Mouse (Mus musculus) lung, adult 2 months (tissue): Measurements from ENCODE around the gene Lypd3. TPM values are rescaled to one million over a fixed set of nuclear protein-coding genes. Genes with fewer than 3 reads are reported as not detected.
"Not testable (repeated sequence)": the region's sequence is repeated elsewhere in the genome, so short reads cannot be mapped to it uniquely, and the experiment has no call there.

ENCODE experiments used
- DNase-seq: peaks from one replicate; pipeline ENCODE4 v3.0.0; 2022
- H3K4me1 ChIP-seq: fragments of 200-500 bp; 2 replicates; pipeline ENCODE4 v1.6.1; 2011; ENCODE audit warnings: low read length; ENCODE audit not compliant: control insufficient read depth, insufficient read depth
- H3K4me3 ChIP-seq: fragments of 200-500 bp; replicated peaks from 2 replicates; pipeline ENCODE3; 2011; ENCODE audit warnings: low read depth, mild to moderate bottlenecking, control low read depth, low read length; ENCODE audit errors: extremely low read depth
- CTCF ChIP-seq: fragments of 200-500 bp; IDR thresholded peaks from 2 replicates; pipeline ENCODE4 v1.5.1; 2011; ENCODE audit warnings: mild to moderate bottlenecking, low read length, control low read depth; ENCODE audit not compliant: insufficient read depth
- POLR2A ChIP-seq: fragments of 200-500 bp; IDR thresholded peaks from 2 replicates; pipeline ENCODE4 v1.6.1; 2011; ENCODE audit warnings: low read depth, mild to moderate bottlenecking, control low read depth, low read length, borderline replicate concordance; ENCODE audit errors: extremely low read depth
- WGBS: fragments of 180-500 bp; shearing (Covaris S2); methylation state at CpG from one replicate; pipeline ENCODE4 v1.1.7; 2018; 5-methylcytosine and 5-hydroxymethylcytosine counted together
- polyA plus RNA-seq: library from polyadenylated mRNA; depleted of rRNA; stranded (reverse); fragments of >200 nt; gene quantifications from 2 replicates; pipeline ENCODE4 v1.2.3, GENCODE M21; 2012

The Lypd3 gene
- polyA plus RNA-seq, 1 experiment: 63.0 TPM

- peak; percentile 98 for DNase-seq
These were observed 25.4 kb upstream of the Lypd3 start for GRCm38 (mm10) chr7:24610879-24611494.

GRCm38 (mm10) chr7:24611709-24612108, 24.6 kb upstream of the Lypd3 start:
- TF ChIP-seq POLR2A (no peak), CTCF (no peak)
- 15% methylated on average over 7 of the region's 7 CpGs for WGBS
- peak overlapping the region; percentile 59 for H3K4me3 ChIP-seq

More at GRCm38 (mm10) chr7:24610879-24611494, 25.4 kb upstream of the Lypd3 start:
- TF ChIP-seq CTCF (no peak), POLR2A (peak; percentile 61; the same call in 1 of the 2 replicates)
- no peaks in the 10 kb centered on the region for H3K4me1 ChIP-seq
- peak overlapping the region; percentile 59 for H3K4me3 ChIP-seq
- under 1% methylated on average over 36 of the region's 36 CpGs for WGBS

GRCm38 (mm10) chr7:24612308-24612910, 23.9 kb upstream of the Lypd3 start:
- Histone ChIP-seq H3K4me3 (no peak overlapping the region), H3K4me1 (no peaks in the 10 kb centered on the region)
- DNase-seq: no peak
- 16% methylated on average over 27 of the region's 27 CpGs for WGBS
- no peak for TF ChIP-seq CTCF
- no peak for TF ChIP-seq POLR2A

More at GRCm38 (mm10) chr7:24611709-24612108, 24.6 kb upstream of the Lypd3 start:
- no peaks in the 10 kb centered on the region for H3K4me1 ChIP-seq
- no peak for DNase-seq

GRCm38 (mm10) chr7:24614816-24615215, 21.5 kb upstream of the Lypd3 start:
- no peak overlapping the region for H3K4me3 ChIP-seq
- no peak for TF ChIP-seq POLR2A
- no peak for TF ChIP-seq CTCF
- 71% methylated on average over 13 of the region's 13 CpGs for WGBS
- no peaks in the 10 kb centered on the region for H3K4me1 ChIP-seq
- no peak for DNase-seq

- no peak overlapping the region for H3K4me3 ChIP-seq
- WGBS: 65% methylated on average over 8 of the region's 8 CpGs
- TF ChIP-seq CTCF (no peak), POLR2A (no peak)
- H3K4me1 ChIP-seq: no peaks in the 10 kb centered on the region
- DNase-seq: no peak
These were observed 18.6 kb upstream of the Lypd3 start for GRCm38 (mm10) chr7:24617763-24618162.

GRCm38 (mm10) chr7:24618374-24618773, 18.0 kb upstream of the Lypd3 start:
- DNase-seq, H3K4me3 ChIP-seq, H3K4me1 ChIP-seq: not testable (repeated sequence)
- 85% methylated on average over 8 of the region's 8 CpGs for WGBS

GRCm38 (mm10) chr7:24619671-24620397, 16.5 kb upstream of the Lypd3 start:
- no peaks in the 10 kb centered on the region for H3K4me1 ChIP-seq
- WGBS: 60% methylated on average over 13 of the region's 13 CpGs
- no peak for DNase-seq
- no peak for TF ChIP-seq CTCF
- no peak overlapping the region for H3K4me3 ChIP-seq

GRCm38 (mm10) chr7:24621193-24621592, 15.2 kb upstream of the Lypd3 start:
- TF ChIP-seq POLR2A (no peak), CTCF (0 out of 2 replicates have a peak, but pooled peaks have one; percentile 3)
- 85% methylated on average over 3 of the region's 3 CpGs for WGBS
- Histone ChIP-seq H3K4me3 (no peak overlapping the region), H3K4me1 (no peaks in the 10 kb centered on the region)
- no peak for DNase-seq

GRCm38 (mm10) chr7:24622967-24623366, 13.4 kb upstream of the Lypd3 start:
- no peaks in the 10 kb centered on the region for H3K4me1 ChIP-seq
- 84% methylated on average over 6 of the region's 6 CpGs for WGBS
- TF ChIP-seq CTCF (no peak), POLR2A (no peak)
- H3K4me3 ChIP-seq: no peak overlapping the region
- DNase-seq: no peak
